Mouse (Mus musculus): Measurements from ENCODE around the gene Elovl6. TPM values are rescaled to one million over a fixed set of nuclear protein-coding genes. Genes with fewer than 3 reads are reported as not detected.

Elovl6 gene
- polyA plus RNA-seq, 1 experiment from 2014 or later: 34.2 TPM

DNA sequence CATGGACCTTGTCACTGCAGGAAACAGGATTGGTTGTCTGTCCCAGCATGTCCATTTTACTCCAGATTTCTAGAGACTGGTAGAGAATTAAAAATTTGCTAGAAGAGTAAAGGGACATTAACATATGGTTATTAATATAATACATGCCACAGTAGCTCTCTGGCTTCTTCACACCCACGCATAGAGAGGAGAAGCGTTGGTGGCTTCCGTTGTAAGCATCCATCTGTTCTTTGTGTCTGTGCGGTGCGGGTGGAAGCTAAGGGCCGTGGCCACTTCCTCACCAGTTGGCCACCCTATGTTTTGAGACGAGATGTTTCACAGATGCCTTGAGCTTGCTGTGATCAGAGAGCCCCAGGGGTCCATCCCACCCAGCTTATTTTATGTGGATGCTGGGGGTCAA lies 109.5 kb downstream of the Elovl6 start:
- Histone ChIP-seq H3K27me3 (ENCODE audit: insufficient read depth, low read length) (no peaks in the 10 kb centered on the region), H3K4me2 (ENCODE audit: low read length) (no peak overlapping the region), H3K36me3 (ENCODE audit: insufficient read depth, low read length) (0 out of 2 replicates have a peak, but pooled peaks cover 4% of the 10 kb centered on the region), H3K9me3 (replicated peaks; ENCODE audit: low read length) (no peaks in the 10 kb centered on the region), H3K9ac (ENCODE audit: low read depth, low read length) (no peak overlapping the region), H3K27ac (no peak overlapping the region), H3K4me3 (replicated peaks; ENCODE audit: low read depth, low read length) (no peak overlapping the region), H3K4me1 (replicated peaks; ENCODE audit: insufficient read depth, low read length) (peaks cover 8% of the 10 kb centered on the region)
- WGBS: 85% methylated on average over 7 of the region's 7 CpGs
- ATAC-seq (replicated peaks; ENCODE audit: low FRiP score, low read depth) (no peak), DNase-seq (ENCODE audit: low spot score) (no peak)
- TF ChIP-seq CTCF (IDR thresholded peaks at IDR 0.05; ENCODE audit: low read depth): no peak

DNA sequence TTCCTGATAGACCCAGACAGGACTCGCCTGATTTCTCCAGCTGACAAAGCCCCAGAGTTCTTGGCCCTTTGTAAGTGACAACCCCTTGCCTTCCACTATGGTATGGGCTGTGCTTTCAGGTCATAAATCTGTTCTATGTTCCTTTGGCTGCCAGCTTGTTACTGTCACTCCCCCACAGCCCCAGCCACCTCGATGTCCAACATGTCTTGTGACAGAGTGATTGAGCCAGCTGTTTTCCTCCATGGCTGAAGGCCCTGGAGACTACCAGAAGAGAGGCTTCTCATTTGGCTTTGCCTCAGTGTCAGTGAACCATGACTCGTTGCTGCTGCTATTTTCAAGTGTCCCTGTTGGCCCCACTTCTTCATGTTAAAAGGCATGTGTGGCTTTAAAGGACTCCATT lies 113.3 kb downstream of the Elovl6 start:
- DNase-seq (ENCODE audit: low spot score): peak; percentile 82
- H3K36me3 ChIP-seq (ENCODE audit: insufficient read depth, low read length): no peaks in the 10 kb centered on the region
- no peak for TF ChIP-seq CTCF (IDR thresholded peaks at IDR 0.05; ENCODE audit: low read depth)
- H3K4me1 ChIP-seq (replicated peaks; ENCODE audit: insufficient read depth, low read length): peaks cover 8% of the 10 kb centered on the region
- H3K9ac ChIP-seq (ENCODE audit: low read depth, low read length): no peak overlapping the region
- H3K9me3 ChIP-seq (replicated peaks; ENCODE audit: low read length): no peaks in the 10 kb centered on the region
- H3K4me3 ChIP-seq (replicated peaks; ENCODE audit: low read depth, low read length): no peak overlapping the region
- no peak overlapping the region for H3K4me2 ChIP-seq (ENCODE audit: low read length)
- 6% methylated on average over 3 of the region's 3 CpGs for WGBS
- no peak overlapping the region for H3K27ac ChIP-seq
- ATAC-seq (replicated peaks; ENCODE audit: low FRiP score, low read depth): peak; percentile 77
- H3K27me3 ChIP-seq (ENCODE audit: insufficient read depth, low read length): no peaks in the 10 kb centered on the region

DNA sequence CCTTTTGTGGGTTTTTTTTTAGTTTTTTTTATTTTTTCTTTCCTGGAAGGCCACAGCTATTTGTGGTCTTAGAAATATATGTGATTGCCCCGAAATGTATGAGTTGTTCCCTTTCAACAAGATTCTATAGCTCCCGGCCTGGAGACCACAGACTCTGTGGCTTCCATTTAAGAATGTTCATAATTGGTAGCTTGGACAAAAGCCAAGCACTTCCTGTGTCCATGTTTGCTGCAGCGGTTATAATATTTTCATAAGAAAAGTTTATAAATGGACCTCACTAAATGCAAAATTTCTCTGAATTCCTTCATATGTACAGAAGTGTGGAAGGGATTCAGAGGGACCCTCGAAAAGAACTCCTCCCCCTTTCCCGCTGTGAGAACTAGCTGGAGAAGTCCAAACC lies 114.6 kb downstream of the Elovl6 start:
- Histone ChIP-seq H3K4me1 (replicated peaks; ENCODE audit: insufficient read depth, low read length) (peaks cover 8% of the 10 kb centered on the region), H3K4me2 (ENCODE audit: low read length) (no peak overlapping the region), H3K4me3 (replicated peaks; ENCODE audit: low read depth, low read length) (no peak overlapping the region), H3K27ac (no peak overlapping the region), H3K9me3 (replicated peaks; ENCODE audit: low read length) (no peaks in the 10 kb centered on the region), H3K27me3 (ENCODE audit: insufficient read depth, low read length) (no peaks in the 10 kb centered on the region), H3K36me3 (ENCODE audit: insufficient read depth, low read length) (no peaks in the 10 kb centered on the region), H3K9ac (ENCODE audit: low read depth, low read length) (no peak overlapping the region)
- DNase-seq (ENCODE audit: low spot score) (peak; percentile 48), ATAC-seq (replicated peaks; ENCODE audit: low FRiP score, low read depth) (no peak)
- no peak for TF ChIP-seq CTCF (IDR thresholded peaks at IDR 0.05; ENCODE audit: low read depth)
- WGBS: 51% methylated on average over 5 of the region's 5 CpGs

DNA sequence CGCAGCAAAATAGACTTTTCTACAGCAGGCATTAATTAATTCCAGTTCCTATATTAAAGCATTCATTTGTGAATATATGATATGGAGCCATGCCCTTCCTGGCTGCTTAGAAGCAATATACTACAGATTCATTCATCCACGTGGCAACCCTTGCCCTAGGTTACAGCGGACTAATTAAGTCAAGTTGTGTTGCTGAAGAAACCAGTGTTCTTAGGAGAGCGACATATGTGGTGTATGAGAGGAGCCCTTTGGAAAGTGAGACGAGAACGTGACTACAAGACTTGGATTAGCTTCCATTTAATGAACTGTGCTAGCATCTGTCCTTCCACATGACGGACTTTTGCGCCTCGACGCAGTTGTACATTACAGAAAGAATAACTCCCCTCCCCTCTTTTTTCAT lies 115.2 kb downstream of the Elovl6 start:
- H3K4me3 ChIP-seq (replicated peaks; ENCODE audit: low read depth, low read length): no peak overlapping the region
- no peaks in the 10 kb centered on the region for H3K9me3 ChIP-seq (replicated peaks; ENCODE audit: low read length)
- peaks cover 8% of the 10 kb centered on the region for H3K4me1 ChIP-seq (replicated peaks; ENCODE audit: insufficient read depth, low read length)
- TF ChIP-seq CTCF (IDR thresholded peaks at IDR 0.05; ENCODE audit: low read depth): no peak
- WGBS: 64% methylated on average over 10 of the region's 10 CpGs
- H3K9ac ChIP-seq (ENCODE audit: low read depth, low read length): no peak overlapping the region
- ATAC-seq (replicated peaks; ENCODE audit: low FRiP score, low read depth) (no peak), DNase-seq (ENCODE audit: low spot score) (peak; percentile 8)
- H3K36me3 ChIP-seq (ENCODE audit: insufficient read depth, low read length): no peaks in the 10 kb centered on the region
- no peak overlapping the region for H3K27ac ChIP-seq
- no peak overlapping the region for H3K4me2 ChIP-seq (ENCODE audit: low read length)
- H3K27me3 ChIP-seq (ENCODE audit: insufficient read depth, low read length): no peaks in the 10 kb centered on the region

DNA sequence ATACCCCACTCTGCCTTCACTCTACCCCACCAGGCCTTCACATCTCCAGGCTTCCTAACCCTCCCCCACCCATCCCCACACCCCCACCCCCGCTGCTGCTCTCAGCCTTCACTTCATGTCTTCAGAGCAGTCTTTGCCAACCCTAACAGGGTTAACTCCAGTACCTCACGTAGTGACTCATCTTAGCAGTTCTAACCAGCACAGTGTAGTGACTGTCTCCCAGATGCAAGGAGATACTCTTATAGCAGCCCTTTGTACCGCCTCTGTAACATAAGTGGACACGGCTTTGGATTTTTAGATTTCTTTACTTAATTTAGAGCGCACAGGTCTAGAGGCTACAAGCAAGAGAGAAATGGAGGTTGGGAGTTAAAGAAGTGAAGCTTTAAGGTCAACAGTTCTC lies 116.4 kb downstream of the Elovl6 start:
- no peaks in the 10 kb centered on the region for H3K27me3 ChIP-seq (ENCODE audit: insufficient read depth, low read length)
- H3K4me1 ChIP-seq (replicated peaks; ENCODE audit: insufficient read depth, low read length): peaks cover 8% of the 10 kb centered on the region
- no peaks in the 10 kb centered on the region for H3K9me3 ChIP-seq (replicated peaks; ENCODE audit: low read length)
- no peak overlapping the region for H3K4me3 ChIP-seq (replicated peaks; ENCODE audit: low read depth, low read length)
- no peaks in the 10 kb centered on the region for H3K36me3 ChIP-seq (ENCODE audit: insufficient read depth, low read length)
- no peak overlapping the region for H3K4me2 ChIP-seq (ENCODE audit: low read length)
- WGBS: 52% methylated on average over 5 of the region's 5 CpGs
- H3K27ac ChIP-seq: no peak overlapping the region
- ATAC-seq (replicated peaks; ENCODE audit: low FRiP score, low read depth) (no peak; the same call in 1 of the 2 replicates), DNase-seq (ENCODE audit: low spot score) (peak; percentile 41)
- no peak for TF ChIP-seq CTCF (IDR thresholded peaks at IDR 0.05; ENCODE audit: low read depth)
- H3K9ac ChIP-seq (ENCODE audit: low read depth, low read length): no peak overlapping the region

DNA sequence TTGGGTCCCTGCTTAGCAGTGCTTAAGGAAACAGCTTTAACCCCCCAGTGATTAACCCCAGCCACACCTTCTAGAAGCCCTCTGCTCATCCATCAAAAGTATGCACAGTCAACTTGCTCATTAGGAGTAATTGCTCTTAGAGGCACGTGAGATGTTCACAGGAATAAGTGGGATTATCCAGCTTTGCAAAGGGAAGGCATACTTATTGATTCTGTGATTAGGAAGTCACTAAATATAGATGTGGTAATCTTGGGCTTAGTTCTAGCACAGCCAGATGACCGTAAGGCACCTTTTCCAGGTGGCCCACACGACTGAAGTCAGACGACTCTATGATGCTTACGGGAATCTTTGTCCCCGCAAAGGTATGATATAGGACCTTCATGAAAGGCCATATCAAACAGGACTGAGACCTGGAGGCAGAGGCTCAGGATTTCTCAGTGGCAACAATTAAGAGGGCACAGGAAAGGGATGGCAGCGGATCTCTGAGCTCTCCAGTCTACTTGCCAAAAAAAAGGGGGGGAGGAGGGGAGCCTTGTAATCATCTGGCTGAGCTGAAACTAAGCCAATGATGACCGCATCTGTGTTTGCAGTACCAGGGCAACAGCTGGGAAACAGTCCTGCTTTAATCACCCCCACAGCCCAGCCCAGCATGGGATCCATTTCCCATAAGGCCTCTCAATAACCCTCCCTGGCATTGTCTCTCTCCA lies 117.6 kb downstream of the Elovl6 start:
- H3K9ac ChIP-seq (ENCODE audit: low read depth, low read length): no peak overlapping the region
- no peak for TF ChIP-seq CTCF (IDR thresholded peaks at IDR 0.05; ENCODE audit: low read depth)
- no peaks in the 10 kb centered on the region for H3K9me3 ChIP-seq (replicated peaks; ENCODE audit: low read length)
- H3K27me3 ChIP-seq (ENCODE audit: insufficient read depth, low read length): no peaks in the 10 kb centered on the region
- 78% methylated on average over 8 of the region's 8 CpGs for WGBS
- DNase-seq (ENCODE audit: low spot score): no peak
- H3K4me2 ChIP-seq (ENCODE audit: low read length): no peak overlapping the region
- no peak overlapping the region for H3K27ac ChIP-seq
- H3K36me3 ChIP-seq (ENCODE audit: insufficient read depth, low read length): no peaks in the 10 kb centered on the region
- H3K4me1 ChIP-seq (replicated peaks; ENCODE audit: insufficient read depth, low read length): peaks cover 8% of the 10 kb centered on the region
- no peak for ATAC-seq (replicated peaks; ENCODE audit: low FRiP score, low read depth)
- H3K4me3 ChIP-seq (replicated peaks; ENCODE audit: low read depth, low read length): no peak overlapping the region

DNA sequence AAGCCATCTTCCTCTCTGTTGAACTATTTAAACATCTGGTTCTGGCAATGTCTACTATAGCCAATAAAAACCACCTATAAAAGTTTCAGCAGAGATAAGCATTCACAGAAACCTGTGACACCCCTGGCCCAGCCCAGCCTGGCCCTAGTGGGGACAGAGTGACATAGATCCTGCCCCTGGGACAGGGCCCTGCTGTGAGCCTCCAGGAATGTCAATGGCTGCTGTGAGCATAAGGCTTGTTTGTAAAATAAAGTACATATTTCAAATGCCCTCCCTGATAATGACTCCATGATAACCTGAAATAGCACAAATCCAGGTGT lies 118.1 kb downstream of the Elovl6 start:
- H3K9ac ChIP-seq (ENCODE audit: low read depth, low read length): no peak overlapping the region
- no peaks in the 10 kb centered on the region for H3K9me3 ChIP-seq (replicated peaks; ENCODE audit: low read length)
- no peak overlapping the region for H3K4me2 ChIP-seq (ENCODE audit: low read length)
- TF ChIP-seq CTCF (IDR thresholded peaks at IDR 0.05; ENCODE audit: low read depth): no peak
- peaks cover 7% of the 10 kb centered on the region for H3K4me1 ChIP-seq (replicated peaks; ENCODE audit: insufficient read depth, low read length)
- no peaks in the 10 kb centered on the region for H3K36me3 ChIP-seq (ENCODE audit: insufficient read depth, low read length)
- no peak overlapping the region for H3K27ac ChIP-seq
- H3K4me3 ChIP-seq (replicated peaks; ENCODE audit: low read depth, low read length): no peak overlapping the region
- no peak for DNase-seq (ENCODE audit: low spot score)
- no peak for ATAC-seq (replicated peaks; ENCODE audit: low FRiP score, low read depth)
- no peaks in the 10 kb centered on the region for H3K27me3 ChIP-seq (ENCODE audit: insufficient read depth, low read length)

All from kidney, postnatal 0 days (tissue).